ENCODE assay signal across 31 mouse cellular contexts in genomic region chr8:26815020-26815584, GRCm38 (mm10).
DNase-seq lines count a peak whose midpoint lies in the region; ATAC-seq lines count a peak whose summit lies in the region.
"Had no signal": no experiment of that assay in that cellular context is flagged by ENCODE, and none has a peak within 500 bp of the region (broad histone marks: within the 10 kb centered on the region; RNA-seq: fewer than 3 reads in every experiment).

No protein-coding gene starts in this region.

- H3K4me1 ChIP-seq in forebrain, embryonic 16.5 days (replicated peaks; ENCODE audit: control insufficient read depth, insufficient read depth, low read length), result peaks cover 20% of the 10 kb centered on the region
- H3K4me1 ChIP-seq in forebrain, embryonic 15.5 days, result peaks cover 25% of the 10 kb centered on the region
- H3K4me1 ChIP-seq in embryonic facial prominence, embryonic 10.5 days, result peaks cover 38% of the 10 kb centered on the region
- H3K4me1 ChIP-seq in embryonic facial prominence, embryonic 14.5 days (ENCODE audit: control insufficient read depth, insufficient read depth, low read length), result peaks cover 30% of the 10 kb centered on the region; the same call in 1 of the 2 replicates
- H3K4me1 ChIP-seq in midbrain, embryonic 13.5 days (replicated peaks), result peaks cover 11% of the 10 kb centered on the region
- H3K4me1 ChIP-seq in neural tube, embryonic 15.5 days, result peaks cover 8% of the 10 kb centered on the region; the same call in 1 of the 2 replicates
- H3K4me1 ChIP-seq: liver, embryonic 13.5 days; megakaryocyte, embryonic 14.5 days had no signal

- H3K4me3 ChIP-seq in forebrain, embryonic 16.5 days (replicated peaks; ENCODE audit: low read length), result no peak overlapping the region
- H3K4me3 ChIP-seq in forebrain, embryonic 15.5 days, result no peak overlapping the region
- no peak overlapping the region for H3K4me3 ChIP-seq in embryonic facial prominence, embryonic 10.5 days
- no peak overlapping the region for H3K4me3 ChIP-seq in embryonic facial prominence, embryonic 14.5 days (ENCODE audit: low read depth, low read length)
- no peak overlapping the region for H3K4me3 ChIP-seq in midbrain, embryonic 13.5 days (replicated peaks)
- H3K4me3 ChIP-seq in neural tube, embryonic 15.5 days (replicated peaks), result no peak overlapping the region
- H3K4me3 ChIP-seq: erythroblast, embryonic 14.5 days; heart, embryonic 10.5 days; layer of hippocampus, adult 2 months; limb, embryonic 13.5 days; liver, embryonic 13.5 days; megakaryocyte, embryonic 14.5 days; neural tube, embryonic 12.5 days; stomach, embryonic 15.5 days had no signal

- no peaks in the 10 kb centered on the region for H3K36me3 ChIP-seq in forebrain, embryonic 16.5 days (ENCODE audit: control insufficient read depth, insufficient read depth)
- no peaks in the 10 kb centered on the region for H3K36me3 ChIP-seq in forebrain, embryonic 15.5 days
- no peaks in the 10 kb centered on the region for H3K36me3 ChIP-seq in embryonic facial prominence, embryonic 10.5 days (replicated peaks)
- H3K36me3 ChIP-seq in embryonic facial prominence, embryonic 14.5 days (ENCODE audit: control insufficient read depth, insufficient read depth, low read length), result no peaks in the 10 kb centered on the region
- H3K36me3 ChIP-seq in midbrain, embryonic 13.5 days, result no peaks in the 10 kb centered on the region
- H3K36me3 ChIP-seq in neural tube, embryonic 15.5 days, result no peaks in the 10 kb centered on the region
- H3K36me3 ChIP-seq: G1E; heart, embryonic 10.5 days; limb, embryonic 13.5 days; liver, embryonic 13.5 days; neural tube, embryonic 12.5 days; stomach, embryonic 15.5 days had no signal

- H3K27ac ChIP-seq in forebrain, embryonic 16.5 days (ENCODE audit: low read length), result no peak overlapping the region
- no peak overlapping the region for H3K27ac ChIP-seq in forebrain, embryonic 15.5 days (replicated peaks)
- no peak overlapping the region for H3K27ac ChIP-seq in embryonic facial prominence, embryonic 10.5 days (replicated peaks)
- no peak overlapping the region for H3K27ac ChIP-seq in embryonic facial prominence, embryonic 14.5 days (replicated peaks; ENCODE audit: low read depth, low read length)
- no peak overlapping the region for H3K27ac ChIP-seq in midbrain, embryonic 13.5 days
- H3K27ac ChIP-seq in neural tube, embryonic 15.5 days (replicated peaks), result no peak overlapping the region
- H3K27ac ChIP-seq: heart, embryonic 10.5 days; hindbrain, embryonic 14.5 days; layer of hippocampus, adult 2 months; limb, embryonic 13.5 days; liver, embryonic 13.5 days; neural tube, embryonic 12.5 days; stomach, embryonic 15.5 days had no signal

- H3K9ac ChIP-seq in forebrain, embryonic 16.5 days (replicated peaks; ENCODE audit: low read depth, low read length), result no peak overlapping the region
- no peak overlapping the region for H3K9ac ChIP-seq in forebrain, embryonic 15.5 days (replicated peaks)
- no peak overlapping the region for H3K9ac ChIP-seq in embryonic facial prominence, embryonic 14.5 days (ENCODE audit: low read depth, low read length)
- no peak overlapping the region for H3K9ac ChIP-seq in midbrain, embryonic 13.5 days (replicated peaks)
- H3K9ac ChIP-seq in neural tube, embryonic 15.5 days (replicated peaks), result no peak overlapping the region
- H3K9ac ChIP-seq: hindbrain, embryonic 14.5 days; limb, embryonic 13.5 days; liver, embryonic 13.5 days; neural tube, embryonic 12.5 days; stomach, embryonic 15.5 days had no signal

- H3K4me2 ChIP-seq in forebrain, embryonic 16.5 days (ENCODE audit: low read length), result no peak overlapping the region; the same call in 1 of the 2 replicates
- no peak overlapping the region for H3K4me2 ChIP-seq in forebrain, embryonic 15.5 days (replicated peaks)
- H3K4me2 ChIP-seq in embryonic facial prominence, embryonic 14.5 days (ENCODE audit: low read depth, low read length), result no peak overlapping the region
- H3K4me2 ChIP-seq in midbrain, embryonic 13.5 days (replicated peaks), result no peak overlapping the region
- no peak overlapping the region for H3K4me2 ChIP-seq in neural tube, embryonic 15.5 days
- H3K4me2 ChIP-seq: hindbrain, embryonic 14.5 days; limb, embryonic 13.5 days; liver, embryonic 13.5 days; neural tube, embryonic 12.5 days; stomach, embryonic 15.5 days had no signal

- ATAC-seq in forebrain, embryonic 16.5 days, result peak; percentile 36
- ATAC-seq in forebrain, embryonic 15.5 days (replicated peaks), result no peak
- peak; percentile 45; the same call in 1 of the 2 replicates for ATAC-seq in embryonic facial prominence, embryonic 14.5 days (ENCODE audit: low read depth)
- ATAC-seq in midbrain, embryonic 13.5 days, result peak; percentile 69
- ATAC-seq in neural tube, embryonic 15.5 days (ENCODE audit: low FRiP score), result no peak
- ATAC-seq: inflammation-experienced regulatory T-cells, adult 6 months; Patski had no signal

- 42% methylated on average over 15 of the region's 15 CpGs for WGBS in forebrain, embryonic 16.5 days
- WGBS in forebrain, embryonic 15.5 days, result 48% methylated on average over 15 of the region's 15 CpGs
- WGBS in embryonic facial prominence, embryonic 10.5 days, result 49% methylated on average over 15 of the region's 15 CpGs
- 30% methylated on average over 15 of the region's 15 CpGs for WGBS in embryonic facial prominence, embryonic 14.5 days
- 61% methylated on average over 15 of the region's 15 CpGs for whole genome bisulfite sequencing in midbrain, embryonic 13.5 days
- WGBS in neural tube, embryonic 15.5 days, result 75% methylated on average over 15 of the region's 15 CpGs

- no peaks in the 10 kb centered on the region for H3K27me3 ChIP-seq in forebrain, embryonic 16.5 days (replicated peaks; ENCODE audit: control insufficient read depth, insufficient read depth, low read length)
- no peaks in the 10 kb centered on the region for H3K27me3 ChIP-seq in forebrain, embryonic 15.5 days
- peaks cover 48% of the 10 kb centered on the region for H3K27me3 ChIP-seq in embryonic facial prominence, embryonic 10.5 days (replicated peaks; ENCODE audit: low read depth, poor library complexity, severe bottlenecking)
- H3K27me3 ChIP-seq in embryonic facial prominence, embryonic 14.5 days (replicated peaks; ENCODE audit: control insufficient read depth, insufficient read depth, low read length), result peaks cover 12% of the 10 kb centered on the region
- no peaks in the 10 kb centered on the region for H3K27me3 ChIP-seq in midbrain, embryonic 13.5 days
- 0 out of 2 replicates have a peak, but pooled peaks cover 7% of the 10 kb centered on the region for H3K27me3 ChIP-seq in neural tube, embryonic 15.5 days (replicated peaks)
- H3K27me3 ChIP-seq: CH12.LX; megakaryocyte, embryonic 14.5 days; neural tube, embryonic 12.5 days; Patski; stomach, embryonic 15.5 days had no signal

- DNase-seq in embryonic facial prominence, embryonic 10.5 days (ENCODE audit: low spot score), result peak; percentile 42
- DNase-seq in embryonic facial prominence, embryonic 14.5 days (ENCODE audit: low spot score), result peak; percentile 76
- no peak for DNase-seq in heart, adult 18-20 months
- DNase-seq: adrenal gland, postnatal 36 days; B cell, adult 2 months; cerebellum, adult 18-20 months; cerebellum, postnatal 25 days; heart, postnatal 4 days; kidney, adult 9 months; kidney, postnatal 25 days; layer of hippocampus, postnatal 36 days; liver, embryonic 13.5 days; lung, adult 2 months; right cerebral cortex, adult 18-20 months; thymus, postnatal 36 days had no signal

- no peaks in the 10 kb centered on the region for H3K9me3 ChIP-seq in forebrain, embryonic 16.5 days (ENCODE audit: control insufficient read depth, low read length)
- H3K9me3 ChIP-seq in forebrain, embryonic 15.5 days, result no peaks in the 10 kb centered on the region
- H3K9me3 ChIP-seq in embryonic facial prominence, embryonic 10.5 days, result no peaks in the 10 kb centered on the region
- H3K9me3 ChIP-seq in embryonic facial prominence, embryonic 14.5 days (ENCODE audit: control insufficient read depth, low read length), result no peaks in the 10 kb centered on the region
- no peaks in the 10 kb centered on the region for H3K9me3 ChIP-seq in midbrain, embryonic 13.5 days
- no peaks in the 10 kb centered on the region for H3K9me3 ChIP-seq in neural tube, embryonic 15.5 days (replicated peaks)
- H3K9me3 ChIP-seq: G1E; heart, embryonic 10.5 days; limb, embryonic 13.5 days; liver, embryonic 13.5 days; neural tube, embryonic 12.5 days; stomach, embryonic 15.5 days had no signal

Comparison
In these comparisons a context has a peak if more than half of its experiments do, and no peak if none do; other contexts are left out.
1. ATAC-seq: peak in forebrain, embryonic 16.5 days (single experiment), embryonic facial prominence, embryonic 14.5 days (single experiment) and midbrain, embryonic 13.5 days (single experiment); none in forebrain, embryonic 15.5 days (single experiment) and neural tube, embryonic 15.5 days (single experiment).
2. DNase-seq: peak in embryonic facial prominence, embryonic 10.5 days (single experiment) and embryonic facial prominence, embryonic 14.5 days (single experiment); none in heart, adult 18-20 months (0 of 2).